Mouse (Mus musculus) kidney, adult 2 months (tissue): ENCODE measurements around the gene Mindy1.

Source experiments
- CTCF ChIP-seq: fragments of 200-500 bp; conservative IDR thresholded peaks from 2 replicates; pipeline ENCODE4 v1.5.1; 2011; ENCODE audit warnings: low read depth, mild to moderate bottlenecking, control low read depth, low read length, moderate library complexity, mixed read lengths; ENCODE audit not compliant: insufficient read depth, insufficient read length
- POLR2A ChIP-seq: fragments of 200-500 bp; IDR thresholded peaks from one replicate; pipeline ENCODE4 v1.6.1; 2011; ENCODE audit warnings: low read depth, low read length, control low read depth

DNA sequence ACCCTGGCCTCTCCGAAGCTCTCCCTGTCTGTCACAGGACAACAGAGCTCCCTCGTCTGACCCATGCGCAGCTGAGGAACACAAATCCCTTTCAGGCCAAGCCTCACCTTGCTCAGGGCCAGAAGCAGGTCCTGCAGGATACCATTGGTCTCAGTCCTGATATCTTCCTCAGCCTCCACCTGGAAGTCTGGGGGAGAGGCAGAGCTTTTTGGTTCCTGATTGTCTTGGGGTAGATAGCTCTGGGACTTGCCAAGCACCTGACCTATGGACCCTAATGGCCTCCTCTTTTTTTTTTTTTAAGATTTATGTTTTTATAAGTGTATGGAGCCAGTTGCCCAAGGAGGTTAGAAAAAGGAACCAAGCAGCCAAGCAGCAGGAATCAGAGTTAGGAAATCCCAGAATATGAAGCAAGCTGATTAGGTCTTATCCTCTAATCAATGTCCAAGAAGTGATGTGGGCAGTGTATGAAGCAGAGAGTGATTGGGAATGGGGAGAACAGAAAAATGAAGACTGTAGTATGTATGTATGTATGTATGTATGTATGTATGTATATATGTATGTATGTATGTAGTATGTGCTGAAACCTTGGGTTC is 20.2 kb downstream of the Mindy1 start:
- TF ChIP-seq POLR2A: no peak
- no peak for TF ChIP-seq CTCF
